Mouse (Mus musculus): ENCODE measurements around the gene Galnt7.

GRCm38 (mm10) chr8:57601987-57602418 is 50.8 kb downstream of the Galnt7 start:
- TF ChIP-seq CTCF (IDR thresholded peaks at IDR 0.05; ENCODE audit: low read depth, low read length), result no peak
- peak; percentile 58 for TF ChIP-seq TAL1 (conservative IDR thresholded peaks at IDR 0.05; ENCODE audit: low read depth, low read length)
- no peak for TF ChIP-seq POLR2AphosphoS5 (IDR thresholded peaks at IDR 0.05; ENCODE audit: insufficient replicate concordance, low read depth, low read length)

Data from G1E (cell line).